14 mouse cellular contexts compared by ENCODE assay signal in the genomic region with DNA sequence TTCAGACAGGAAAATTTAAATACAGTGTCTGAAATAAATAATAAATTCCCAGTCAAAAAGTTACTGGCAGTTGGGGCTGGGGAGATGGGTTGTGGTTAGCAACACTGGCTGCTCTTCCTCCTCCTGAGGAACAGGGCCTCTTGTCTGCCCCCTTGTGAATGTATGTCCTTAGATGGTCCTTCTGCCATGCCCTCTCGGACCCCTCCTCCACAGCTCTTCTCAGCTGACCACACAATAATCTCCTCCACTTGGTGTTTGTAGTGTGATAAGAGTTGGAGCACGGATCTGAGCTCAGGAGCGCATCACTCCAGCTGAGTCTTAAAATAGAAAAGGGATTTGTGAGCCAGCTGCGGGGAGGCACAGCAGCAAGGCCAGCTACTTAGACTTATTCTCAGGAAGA. TPM values are rescaled to one million over a fixed set of nuclear protein-coding genes. Genes with fewer than 3 reads are reported as not detected.
DNase-seq lines count a peak whose midpoint lies in the region; ATAC-seq and TF ChIP-seq lines count a peak whose summit lies in the region.
"Had no signal": no experiment of that assay in that cellular context is flagged by ENCODE, and none has a peak within 500 bp of the region (broad histone marks: within the 10 kb centered on the region; RNA-seq: fewer than 3 reads in every experiment).

No protein-coding gene starts in this region.

- H3K4me1 ChIP-seq in kidney, postnatal 0 days (replicated peaks; ENCODE audit: insufficient read depth, low read length): no peaks in the 10 kb centered on the region
- 0 out of 2 replicates have a peak, but pooled peaks cover 2% of the 10 kb centered on the region for H3K4me1 ChIP-seq in heart, embryonic 11.5 days (ENCODE audit: control insufficient read depth, insufficient read depth, low read length)
- H3K4me1 ChIP-seq in hindbrain, embryonic 13.5 days (replicated peaks): no peaks in the 10 kb centered on the region
- H3K4me1 ChIP-seq: hindbrain, embryonic 12.5 days had no signal

- ATAC-seq in kidney, postnatal 0 days (replicated peaks; ENCODE audit: low FRiP score, low read depth): no peak
- peak; percentile 78 for ATAC-seq in heart, embryonic 11.5 days (replicated peaks; ENCODE audit: insufficient number of reproducible peaks, low FRiP score, low TSS enrichment)
- peak; percentile 63 for ATAC-seq in megakaryocyte-erythroid progenitor cell, adult 5-6 weeks (replicated peaks; ENCODE audit: low FRiP score, low TSS enrichment, poor library complexity, severe bottlenecking)
- no peak for ATAC-seq in hindbrain, embryonic 13.5 days (ENCODE audit: low FRiP score)

- no peak overlapping the region for H3K4me2 ChIP-seq in kidney, postnatal 0 days (ENCODE audit: low read length)
- no peak overlapping the region for H3K4me2 ChIP-seq in heart, embryonic 11.5 days
- no peak overlapping the region for H3K4me2 ChIP-seq in hindbrain, embryonic 13.5 days
- H3K4me2 ChIP-seq: hindbrain, embryonic 12.5 days had no signal

- H3K9ac ChIP-seq in kidney, postnatal 0 days (ENCODE audit: low read depth, low read length): no peak overlapping the region
- H3K9ac ChIP-seq in heart, embryonic 11.5 days (ENCODE audit: low read depth, low read length): no peak overlapping the region
- H3K9ac ChIP-seq in hindbrain, embryonic 13.5 days: no peak overlapping the region
- H3K9ac ChIP-seq: hindbrain, embryonic 12.5 days had no signal

- no peak overlapping the region for H3K4me3 ChIP-seq in kidney, postnatal 0 days (replicated peaks; ENCODE audit: low read depth, low read length)
- H3K4me3 ChIP-seq in heart, embryonic 11.5 days (ENCODE audit: low read depth, low read length): no peak overlapping the region
- no peak overlapping the region for H3K4me3 ChIP-seq in hindbrain, embryonic 13.5 days
- H3K4me3 ChIP-seq: hindbrain, embryonic 12.5 days had no signal

- H3K36me3 ChIP-seq in kidney, postnatal 0 days (ENCODE audit: insufficient read depth, low read length): no peaks in the 10 kb centered on the region
- no peaks in the 10 kb centered on the region for H3K36me3 ChIP-seq in heart, embryonic 11.5 days (ENCODE audit: control insufficient read depth, insufficient read depth, low read length)
- H3K36me3 ChIP-seq in hindbrain, embryonic 13.5 days: no peaks in the 10 kb centered on the region
- H3K36me3 ChIP-seq: hindbrain, embryonic 12.5 days had no signal

- 65% methylated on average over 4 of the region's 4 CpGs for WGBS in kidney, postnatal 0 days
- 7% methylated on average over 4 of the region's 4 CpGs for WGBS in heart, embryonic 11.5 days (ENCODE audit: insufficient replicate concordance)
- WGBS in hindbrain, embryonic 13.5 days: 63% methylated on average over 4 of the region's 4 CpGs

- no peak overlapping the region for H3K27ac ChIP-seq in kidney, postnatal 0 days
- H3K27ac ChIP-seq in heart, embryonic 11.5 days (ENCODE audit: low read depth, low read length): peak overlapping the region; percentile 62
- H3K27ac ChIP-seq in hindbrain, embryonic 13.5 days: no peak overlapping the region
- H3K27ac ChIP-seq: hindbrain, embryonic 12.5 days had no signal

- no peak for DNase-seq in kidney, postnatal 0 days (ENCODE audit: low spot score)
- DNase-seq in kidney, postnatal 25 days: no peak
- peak; percentile 9 for DNase-seq in liver
- DNase-seq in urinary bladder, adult 18-20 months (ENCODE audit: low spot score in 2 of 2): no peak
- DNase-seq in ovary, postnatal 36 days (ENCODE audit: low spot score): no peak
- DNase-seq: adrenal gland, adult 8-10 months; kidney, adult 11 months; lung, postnatal 36 days; right cerebral cortex, postnatal 14 days; thymus, postnatal 25 days had no signal

- 0 out of 2 replicates have a peak, but pooled peaks have one; percentile 2 for TF ChIP-seq CTCF in kidney, postnatal 0 days (IDR thresholded peaks at IDR 0.05; ENCODE audit: low read depth)

- H3K27me3 ChIP-seq in kidney, postnatal 0 days (ENCODE audit: insufficient read depth, low read length): no peaks in the 10 kb centered on the region
- H3K27me3 ChIP-seq in heart, embryonic 11.5 days (ENCODE audit: control insufficient read depth, insufficient read depth, low read length): no peaks in the 10 kb centered on the region
- H3K27me3 ChIP-seq in hindbrain, embryonic 13.5 days: no peaks in the 10 kb centered on the region
- H3K27me3 ChIP-seq: hindbrain, embryonic 12.5 days had no signal

- H3K9me3 ChIP-seq in kidney, postnatal 0 days (replicated peaks; ENCODE audit: low read length): no peaks in the 10 kb centered on the region
- no peaks in the 10 kb centered on the region for H3K9me3 ChIP-seq in heart, embryonic 11.5 days (replicated peaks; ENCODE audit: control insufficient read depth, low read length)
- no peaks in the 10 kb centered on the region for H3K9me3 ChIP-seq in hindbrain, embryonic 13.5 days
- H3K9me3 ChIP-seq: hindbrain, embryonic 12.5 days had no signal

RNA-seq across cellular contexts. Expression of a gene that starts 18.2 kb away (rescaled TPM):
- 36.5 and 37.2 TPM in 2 replicates for polyA plus RNA-seq in kidney, postnatal 0 days (2015; fragmentation: Nextera tagmentation; extraction: Ambion mirVana)
- polyA plus RNA-seq in heart, embryonic 11.5 days (2014; fragmentation: Nextera tagmentation; extraction: Ambion mirVana): 37.6 and 37.9 TPM in 2 replicates
- total RNA-seq in megakaryocyte-erythroid progenitor cell, adult 5-6 weeks (2014; fragmentation: Nextera tagmentation): 20.3 and 28.6 TPM in 2 replicates
- 20.3 and 23.7 TPM in 2 replicates for total RNA-seq in megakaryocyte-erythroid progenitor cell, adult 5-6 weeks (2017)
- 26.0 and 27.1 TPM in 2 replicates for polyA plus RNA-seq in hindbrain, embryonic 13.5 days (2015; fragmentation: Nextera tagmentation; extraction: Ambion mirVana)

RNA-seq across cellular contexts. Expression of a gene that starts 22.8 kb away (rescaled TPM):
- 1.6 and 2.4 TPM in 2 replicates for polyA plus RNA-seq in kidney, postnatal 0 days (2015; fragmentation: Nextera tagmentation; extraction: Ambion mirVana)
- polyA plus RNA-seq in heart, embryonic 11.5 days (2014; fragmentation: Nextera tagmentation; extraction: Ambion mirVana): 5.3 and 5.5 TPM in 2 replicates
- total RNA-seq in megakaryocyte-erythroid progenitor cell, adult 5-6 weeks (2014; fragmentation: Nextera tagmentation): 16.8 and 18.1 TPM in 2 replicates
- total RNA-seq in megakaryocyte-erythroid progenitor cell, adult 5-6 weeks (2017): 13.3 and 14.6 TPM in 2 replicates
- 1.2 and 1.3 TPM in 2 replicates for polyA plus RNA-seq in hindbrain, embryonic 13.5 days (2015; fragmentation: Nextera tagmentation; extraction: Ambion mirVana)

Comparison
In these comparisons a context has a peak if more than half of its experiments do, and no peak if none do; other contexts are left out.
1. ATAC-seq: peak in heart, embryonic 11.5 days (single experiment) and megakaryocyte-erythroid progenitor cell, adult 5-6 weeks (single experiment); none in kidney, postnatal 0 days (single experiment) and hindbrain, embryonic 13.5 days (single experiment).